Mouse (Mus musculus): Measurements from ENCODE around the gene Casp7. TPM values are rescaled to one million over a fixed set of nuclear protein-coding genes. Genes with fewer than 3 reads are reported as not detected.

The Casp7 gene
- polyA plus RNA-seq, 1 experiment from 2014 or later, result 21.5 TPM

GRCm38 (mm10) chr19:56378007-56378406 is 18.9 kb upstream of the Casp7 start:
- H3K9me3 ChIP-seq (ENCODE audit: control insufficient read depth, low read length), result no peaks in the 10 kb centered on the region
- H3K36me3 ChIP-seq (ENCODE audit: control insufficient read depth, insufficient read depth, low read length), result no peaks in the 10 kb centered on the region
- no peak for ATAC-seq (ENCODE audit: low read depth)
- no peaks in the 10 kb centered on the region for H3K4me1 ChIP-seq (ENCODE audit: control insufficient read depth, insufficient read depth, low read length)
- H3K27ac ChIP-seq (replicated peaks; ENCODE audit: low read depth, low read length), result no peak overlapping the region
- no peak overlapping the region for H3K4me3 ChIP-seq (ENCODE audit: low read depth, low read length)
- WGBS, result 82% methylated on average over 5 of the region's 5 CpGs
- H3K27me3 ChIP-seq (replicated peaks; ENCODE audit: control insufficient read depth, insufficient read depth, low read length), result no peaks in the 10 kb centered on the region
- DNase-seq (ENCODE audit: low spot score), result no peak
- H3K9ac ChIP-seq (ENCODE audit: low read depth, low read length), result no peak overlapping the region
- H3K4me2 ChIP-seq (ENCODE audit: low read depth, low read length), result no peak overlapping the region

DNA sequence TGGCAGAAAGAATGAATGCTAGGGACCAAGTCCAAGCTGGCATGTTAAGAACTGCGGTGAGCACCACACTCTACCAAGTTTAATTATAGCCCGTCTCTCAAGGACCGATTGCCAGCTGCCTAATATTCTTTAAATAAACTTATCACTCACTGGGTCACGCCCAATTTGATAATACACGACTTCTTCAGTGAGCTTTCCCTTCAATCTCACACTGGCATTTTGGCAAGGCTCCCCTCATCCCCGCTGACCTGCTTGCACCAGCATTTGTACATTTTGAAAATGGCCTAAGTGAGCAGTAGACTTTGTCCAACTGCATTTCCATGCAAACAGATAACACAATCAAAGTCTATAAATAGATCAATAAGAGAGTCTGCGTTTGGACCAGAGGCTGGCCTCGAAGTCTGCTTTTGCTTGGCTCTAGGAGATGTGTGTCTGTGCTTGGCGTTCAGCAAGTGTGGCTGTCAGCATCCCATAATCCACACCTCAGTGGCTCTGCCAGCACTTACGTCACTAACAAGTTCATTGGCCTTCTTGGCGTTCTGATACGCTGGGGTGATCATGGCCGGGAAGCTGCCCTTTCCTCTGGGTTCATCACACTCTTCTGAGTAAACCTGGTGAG is 18.3 kb upstream of the Casp7 start:
- Histone ChIP-seq H3K9ac (ENCODE audit: low read depth, low read length) (no peak overlapping the region), H3K27ac (replicated peaks; ENCODE audit: low read depth, low read length) (no peak overlapping the region), H3K4me1 (ENCODE audit: control insufficient read depth, insufficient read depth, low read length) (no peaks in the 10 kb centered on the region), H3K36me3 (ENCODE audit: control insufficient read depth, insufficient read depth, low read length) (no peaks in the 10 kb centered on the region), H3K27me3 (replicated peaks; ENCODE audit: control insufficient read depth, insufficient read depth, low read length) (no peaks in the 10 kb centered on the region), H3K4me3 (ENCODE audit: low read depth, low read length) (no peak overlapping the region), H3K9me3 (ENCODE audit: control insufficient read depth, low read length) (no peaks in the 10 kb centered on the region), H3K4me2 (ENCODE audit: low read depth, low read length) (no peak overlapping the region)
- ATAC-seq (ENCODE audit: low read depth), result no peak
- 85% methylated on average over 13 of the region's 13 CpGs for WGBS
- DNase-seq (ENCODE audit: low spot score), result no peak

DNA sequence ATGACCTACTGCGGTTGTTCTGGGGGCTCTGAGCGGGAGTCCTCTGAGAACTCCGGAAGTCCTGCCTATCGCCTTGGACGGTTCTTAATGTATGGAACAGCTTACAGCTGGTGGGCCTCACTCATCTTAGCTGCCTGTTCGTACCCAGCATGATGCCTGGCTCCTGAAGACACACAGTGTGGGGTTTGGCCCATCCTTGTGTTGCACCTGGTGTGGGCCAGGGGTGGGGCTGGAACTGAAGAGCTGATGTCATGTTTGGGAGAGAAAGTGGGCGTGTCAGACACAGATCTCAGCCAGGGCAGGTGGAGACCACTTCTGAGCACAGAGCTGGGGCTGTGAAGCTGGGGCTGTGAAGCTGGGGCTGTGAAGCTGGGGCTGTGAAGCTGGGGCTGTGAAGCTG is 16.6 kb upstream of the Casp7 start:
- no peak for DNase-seq (ENCODE audit: low spot score)
- Histone ChIP-seq H3K27me3 (replicated peaks; ENCODE audit: control insufficient read depth, insufficient read depth, low read length) (no peaks in the 10 kb centered on the region), H3K36me3 (ENCODE audit: control insufficient read depth, insufficient read depth, low read length) (no peaks in the 10 kb centered on the region), H3K4me3 (ENCODE audit: low read depth, low read length) (no peak overlapping the region), H3K9me3 (ENCODE audit: control insufficient read depth, low read length) (no peaks in the 10 kb centered on the region), H3K4me2 (ENCODE audit: low read depth, low read length) (no peak overlapping the region), H3K27ac (replicated peaks; ENCODE audit: low read depth, low read length) (no peak overlapping the region), H3K9ac (ENCODE audit: low read depth, low read length) (no peak overlapping the region), H3K4me1 (ENCODE audit: control insufficient read depth, insufficient read depth, low read length) (no peaks in the 10 kb centered on the region)
- ATAC-seq (ENCODE audit: low read depth), result no peak
- WGBS, result 71% methylated on average over 7 of the region's 7 CpGs

DNA sequence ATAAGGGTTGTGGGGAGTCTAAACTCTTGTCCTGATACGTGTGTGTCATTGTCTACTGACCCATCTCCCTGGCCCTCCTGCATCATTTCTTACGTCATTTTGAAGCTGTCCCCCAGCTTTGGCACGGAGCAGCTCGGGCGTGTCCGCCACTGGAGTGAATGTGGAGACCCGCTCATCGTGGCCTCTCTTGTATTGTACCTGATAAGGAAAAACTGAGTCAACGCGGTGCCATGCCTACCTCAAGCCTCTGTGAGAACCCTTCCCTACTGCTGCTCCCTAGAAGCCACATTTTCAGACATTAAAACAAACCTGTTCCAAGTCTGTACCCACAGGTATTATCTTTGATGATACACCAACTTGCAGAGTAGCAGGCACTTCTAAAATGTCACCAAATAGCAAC is 15.5 kb upstream of the Casp7 start:
- no peak overlapping the region for H3K27ac ChIP-seq (replicated peaks; ENCODE audit: low read depth, low read length)
- DNase-seq (ENCODE audit: low spot score) (no peak), ATAC-seq (ENCODE audit: low read depth) (no peak)
- 93% methylated on average over 10 of the region's 10 CpGs for WGBS
- no peaks in the 10 kb centered on the region for H3K4me1 ChIP-seq (ENCODE audit: control insufficient read depth, insufficient read depth, low read length)
- no peaks in the 10 kb centered on the region for H3K36me3 ChIP-seq (ENCODE audit: control insufficient read depth, insufficient read depth, low read length)
- no peaks in the 10 kb centered on the region for H3K9me3 ChIP-seq (ENCODE audit: control insufficient read depth, low read length)
- H3K9ac ChIP-seq (ENCODE audit: low read depth, low read length), result no peak overlapping the region
- H3K4me3 ChIP-seq (ENCODE audit: low read depth, low read length), result no peak overlapping the region
- no peak overlapping the region for H3K4me2 ChIP-seq (ENCODE audit: low read depth, low read length)
- H3K27me3 ChIP-seq (replicated peaks; ENCODE audit: control insufficient read depth, insufficient read depth, low read length), result no peaks in the 10 kb centered on the region

DNA sequence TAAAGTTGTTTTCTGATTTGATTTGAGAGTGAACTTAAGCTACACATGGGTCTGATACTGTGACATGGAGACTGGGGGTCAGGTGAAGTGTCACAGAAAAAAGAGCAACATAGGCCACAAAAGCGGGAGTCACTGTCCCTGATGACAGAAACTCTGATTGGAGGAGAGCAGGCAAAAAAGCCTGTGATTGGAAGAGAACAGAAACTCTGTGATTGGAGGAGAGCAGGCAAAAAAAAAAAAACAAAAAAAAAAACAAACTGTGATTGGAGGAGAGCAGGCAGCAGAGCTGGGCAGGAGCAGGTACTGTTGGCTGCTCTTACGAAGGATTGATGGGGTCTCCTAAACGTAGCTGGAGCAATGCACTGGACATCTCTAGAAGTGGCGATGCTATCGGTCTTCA is 11.4 kb upstream of the Casp7 start:
- Histone ChIP-seq H3K36me3 (ENCODE audit: control insufficient read depth, insufficient read depth, low read length) (no peaks in the 10 kb centered on the region), H3K9me3 (ENCODE audit: control insufficient read depth, low read length) (no peaks in the 10 kb centered on the region), H3K9ac (ENCODE audit: low read depth, low read length) (no peak overlapping the region), H3K27ac (replicated peaks; ENCODE audit: low read depth, low read length) (no peak overlapping the region), H3K27me3 (replicated peaks; ENCODE audit: control insufficient read depth, insufficient read depth, low read length) (no peaks in the 10 kb centered on the region), H3K4me1 (ENCODE audit: control insufficient read depth, insufficient read depth, low read length) (no peaks in the 10 kb centered on the region), H3K4me3 (ENCODE audit: low read depth, low read length) (no peak overlapping the region), H3K4me2 (ENCODE audit: low read depth, low read length) (no peak overlapping the region)
- ATAC-seq (ENCODE audit: low read depth) (no peak), DNase-seq (ENCODE audit: low spot score) (no peak)
- 90% methylated on average over 5 of the region's 5 CpGs for WGBS

DNA sequence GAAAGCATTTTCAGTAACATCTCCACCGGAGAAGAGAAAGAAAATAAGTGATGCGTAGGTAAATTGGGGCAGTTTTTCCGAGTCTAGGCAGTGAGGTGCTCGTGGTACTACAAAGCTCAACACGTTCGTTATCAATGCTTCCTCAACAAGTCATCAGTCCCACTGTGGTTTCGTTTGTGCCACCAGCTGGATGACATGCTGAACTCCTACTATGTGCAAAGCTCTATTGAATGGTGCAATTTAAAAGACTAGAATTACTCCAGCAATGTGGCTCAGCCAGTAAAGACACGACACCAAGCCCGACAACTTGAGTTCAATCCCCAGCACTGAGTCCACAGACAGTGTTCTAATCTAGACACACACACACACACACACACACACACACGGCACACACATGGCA is 10.8 kb upstream of the Casp7 start:
- Histone ChIP-seq H3K9ac (ENCODE audit: low read depth, low read length) (no peak overlapping the region), H3K27me3 (replicated peaks; ENCODE audit: control insufficient read depth, insufficient read depth, low read length) (no peaks in the 10 kb centered on the region), H3K4me2 (ENCODE audit: low read depth, low read length) (no peak overlapping the region), H3K9me3 (ENCODE audit: control insufficient read depth, low read length) (no peaks in the 10 kb centered on the region), H3K36me3 (ENCODE audit: control insufficient read depth, insufficient read depth, low read length) (no peaks in the 10 kb centered on the region), H3K27ac (replicated peaks; ENCODE audit: low read depth, low read length) (no peak overlapping the region), H3K4me3 (ENCODE audit: low read depth, low read length) (no peak overlapping the region), H3K4me1 (ENCODE audit: control insufficient read depth, insufficient read depth, low read length) (no peaks in the 10 kb centered on the region)
- ATAC-seq (ENCODE audit: low read depth) (no peak), DNase-seq (ENCODE audit: low spot score) (no peak)
- 90% methylated on average over 10 of the region's 10 CpGs for WGBS

DNA sequence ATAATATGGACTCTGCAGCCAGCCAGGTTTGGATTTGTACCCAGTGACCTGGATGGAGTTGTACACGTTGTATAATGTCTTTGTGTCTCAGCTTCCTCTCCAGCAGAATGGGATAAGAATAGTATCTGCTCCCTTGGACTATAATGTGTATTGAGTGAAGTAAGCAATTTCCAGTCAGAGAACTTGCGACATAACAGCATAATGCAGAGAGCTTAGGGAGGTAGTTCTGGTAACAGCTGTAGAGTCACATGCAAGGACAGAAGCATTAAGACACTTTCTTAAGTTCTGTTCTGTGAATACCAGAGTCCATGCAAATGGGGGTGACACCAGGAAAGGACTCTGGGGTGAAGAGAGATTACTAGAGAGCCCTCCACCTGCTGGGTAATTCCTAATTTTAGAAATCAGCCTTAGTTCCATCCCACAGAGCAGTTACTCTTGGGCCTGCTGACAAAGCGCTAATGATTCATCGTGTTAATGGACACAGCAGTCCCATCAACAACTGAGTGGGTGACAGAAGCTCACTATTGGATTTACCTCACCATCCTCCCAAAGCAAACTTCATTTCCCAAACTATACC is 9.1 kb upstream of the Casp7 start:
- H3K9ac ChIP-seq (ENCODE audit: low read depth, low read length), result no peak overlapping the region
- WGBS, result 80% methylated on average over 4 of the region's 4 CpGs
- no peak for ATAC-seq (ENCODE audit: low read depth)

GRCm38 (mm10) chr19:56389176-56389575 is 7.8 kb upstream of the Casp7 start:
- WGBS, result 85% methylated on average over 11 of the region's 11 CpGs
- Histone ChIP-seq H3K36me3 (ENCODE audit: control insufficient read depth, insufficient read depth, low read length) (no peaks in the 10 kb centered on the region), H3K27ac (replicated peaks; ENCODE audit: low read depth, low read length) (no peak overlapping the region), H3K4me1 (ENCODE audit: control insufficient read depth, insufficient read depth, low read length) (no peaks in the 10 kb centered on the region), H3K9me3 (ENCODE audit: control insufficient read depth, low read length) (no peaks in the 10 kb centered on the region), H3K4me3 (ENCODE audit: low read depth, low read length) (no peak overlapping the region), H3K4me2 (ENCODE audit: low read depth, low read length) (no peak overlapping the region), H3K27me3 (replicated peaks; ENCODE audit: control insufficient read depth, insufficient read depth, low read length) (no peaks in the 10 kb centered on the region), H3K9ac (ENCODE audit: low read depth, low read length) (no peak overlapping the region)
- DNase-seq (ENCODE audit: low spot score), result no peak
- ATAC-seq (ENCODE audit: low read depth), result no peak

More for the DNA sequence above, 9.1 kb upstream of the Casp7 start:
- no peak for DNase-seq (ENCODE audit: low spot score)
- no peaks in the 10 kb centered on the region for H3K27me3 ChIP-seq (replicated peaks; ENCODE audit: control insufficient read depth, insufficient read depth, low read length)
- no peaks in the 10 kb centered on the region for H3K36me3 ChIP-seq (ENCODE audit: control insufficient read depth, insufficient read depth, low read length)
- H3K4me2 ChIP-seq (ENCODE audit: low read depth, low read length), result no peak overlapping the region
- no peaks in the 10 kb centered on the region for H3K9me3 ChIP-seq (ENCODE audit: control insufficient read depth, low read length)
- no peaks in the 10 kb centered on the region for H3K4me1 ChIP-seq (ENCODE audit: control insufficient read depth, insufficient read depth, low read length)
- H3K27ac ChIP-seq (replicated peaks; ENCODE audit: low read depth, low read length), result no peak overlapping the region
- no peak overlapping the region for H3K4me3 ChIP-seq (ENCODE audit: low read depth, low read length)

DNA sequence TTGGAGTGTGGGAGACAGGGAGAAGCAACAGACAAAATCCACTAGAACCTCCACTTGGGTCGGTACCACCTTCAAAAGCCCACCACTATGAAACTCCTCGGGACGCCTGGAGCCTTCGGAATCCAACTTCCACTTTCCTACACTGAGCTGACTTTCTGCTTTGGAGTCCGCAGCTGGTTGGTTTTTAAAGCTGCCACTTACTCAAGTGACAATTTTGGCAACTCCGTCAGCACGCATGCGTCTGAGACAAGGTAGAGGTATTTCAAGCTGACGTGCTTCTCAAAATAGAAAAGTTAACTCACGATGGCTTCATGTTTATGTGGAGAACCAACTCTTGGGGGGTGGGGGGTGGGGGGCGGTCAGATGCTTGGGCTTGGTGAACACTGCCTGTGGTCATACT is 7.0 kb upstream of the Casp7 start, which contains the start of gene Nrap:
Gene Nrap, minus strand, starts transcription at position 159 of the 400 bp plus-strand sequence.
- H3K4me1 ChIP-seq (ENCODE audit: control insufficient read depth, insufficient read depth, low read length), result no peaks in the 10 kb centered on the region
- no peak within 1 kb of the TSS for H3K4me2 ChIP-seq (ENCODE audit: low read depth, low read length)
- 84% methylated on average over 11 of the region's 11 CpGs for whole genome bisulfite sequencing
- no peak for DNase-seq (ENCODE audit: low spot score)
- no peak for ATAC-seq (ENCODE audit: low read depth)
- no peaks in the 10 kb centered on the region for H3K36me3 ChIP-seq (ENCODE audit: control insufficient read depth, insufficient read depth, low read length)
- H3K27me3 ChIP-seq (replicated peaks; ENCODE audit: control insufficient read depth, insufficient read depth, low read length), result no peaks in the 10 kb centered on the region
- H3K9me3 ChIP-seq (ENCODE audit: control insufficient read depth, low read length), result no peaks in the 10 kb centered on the region
- H3K4me3 ChIP-seq (ENCODE audit: low read depth, low read length), result no peak within 1 kb of the TSS
- H3K9ac ChIP-seq (ENCODE audit: low read depth, low read length), result no peak within 1 kb of the TSS
- H3K27ac ChIP-seq (replicated peaks; ENCODE audit: low read depth, low read length), result no peak within 1 kb of the TSS

Data from embryonic facial prominence, embryonic 14.5 days (tissue).